Mouse (Mus musculus) embryonic stem cell, embryonic (primary cell): ENCODE data around the gene Kxd1.

Experiments
- CTCF ChIA-PET, 4 experiments: fragments of 300-600 bp in 2 of 4; fragments of 350-600 bp in 2 of 4; sonication (Branson Sonifier 250); formaldehyde crosslinking; loops; one replicate each; lab custom pipeline; 2022; ENCODE audit warnings: inconsistent platforms in 2 of 4; lab: Charles Lee
- POLR2A ChIA-PET, 4 experiments: fragments of 300-600 bp in 2 of 4; fragments of 350-600 bp in 2 of 4; sonication (Branson Sonifier 250); formaldehyde crosslinking; loops; one replicate each; lab custom pipeline; 2022; ENCODE audit warnings: antibody characterized with exemption in 4 of 4, inconsistent platforms in 1 of 4; lab: Charles Lee

Gene Kxd1

DNA sequence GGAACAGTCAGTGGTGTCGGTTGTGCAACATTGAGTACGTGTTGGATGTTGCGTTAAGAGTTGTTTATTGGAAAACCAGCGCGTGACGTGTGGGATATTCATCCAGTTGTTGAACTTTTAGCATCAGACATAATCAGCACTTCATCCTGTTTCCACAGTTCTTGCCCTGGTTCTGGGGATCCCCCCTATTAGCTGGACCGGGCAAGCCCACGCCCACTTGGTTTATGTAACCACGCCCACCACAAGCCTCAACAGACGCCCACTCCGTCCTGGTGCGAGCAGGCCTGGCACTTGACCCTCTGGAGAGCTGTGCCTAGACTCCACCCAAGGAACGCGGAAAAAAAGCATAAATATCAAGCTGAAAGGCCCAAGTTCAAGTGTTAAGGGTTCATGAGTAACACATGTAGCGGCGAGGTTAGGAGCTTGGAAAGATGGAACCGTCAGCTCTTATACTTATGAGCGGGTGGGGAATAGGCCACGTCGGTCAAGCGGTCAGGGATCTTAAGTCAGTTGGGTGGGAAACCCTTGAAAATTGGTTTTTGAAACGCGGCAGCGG is 10.3 kb upstream of the Kxd1 start:
- POLR2A ChIA-PET, result interaction anchor here (0.6 to 26.0 kb wide), 47 partner anchors 8 to 1031 kb away, joined by 3 to 844 read pairs (median 6); partner anchors contain the start of genes Fkbp8 (in 4 of the 4), Kxd1 (in 4 of the 4), Jund (in 3 of the 4) and Rex1bd (in 3 of the 4)
- CTCF ChIA-PET, result interaction anchor here in 3 of 4 experiments (0.9 to 2.9 kb wide), 6 partner anchors 10 to 177 kb away, joined by 3 to 32 read pairs (median 4); partner anchors contain the start of genes Fkbp8 (in 1 of the 3), Kxd1 (in 1 of the 3), Lsm4 (in 1 of the 3) and Rex1bd (in 1 of the 3)

DNA sequence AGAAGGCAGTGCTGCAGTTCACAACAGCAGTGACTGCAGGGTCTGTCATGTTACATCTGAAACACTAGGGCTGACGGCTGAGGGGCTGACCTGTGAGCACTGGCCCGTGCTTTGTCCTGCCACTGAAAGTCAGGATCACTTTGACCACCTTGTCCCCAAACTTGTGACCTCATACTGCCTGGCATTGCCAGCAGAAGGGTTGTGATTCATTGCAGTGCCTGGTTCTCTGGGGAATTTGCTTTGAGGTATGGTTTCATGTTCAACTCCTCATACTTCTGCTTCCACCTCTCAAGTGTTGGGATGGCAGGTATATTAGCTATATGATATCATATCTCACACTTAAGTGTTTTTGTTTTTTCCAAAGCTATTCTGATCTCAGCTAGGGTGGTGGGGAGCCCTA is 7.9 kb upstream of the Kxd1 start:
- ChIA-PET CTCF (interaction anchor here in 1 of 4 experiments (0.9 kb wide), 1 partner anchor 22 kb away, joined by 3 read pairs; no protein-coding TSS in a partner anchor), POLR2A (interaction anchor here in 1 of 4 experiments (1.4 to 26.0 kb wide), 2 partner anchors 9 to 21 kb away, joined by 4 to 844 read pairs; partner anchors contain the start of genes Fkbp8, Kxd1, Rex1bd and Uba52)

DNA sequence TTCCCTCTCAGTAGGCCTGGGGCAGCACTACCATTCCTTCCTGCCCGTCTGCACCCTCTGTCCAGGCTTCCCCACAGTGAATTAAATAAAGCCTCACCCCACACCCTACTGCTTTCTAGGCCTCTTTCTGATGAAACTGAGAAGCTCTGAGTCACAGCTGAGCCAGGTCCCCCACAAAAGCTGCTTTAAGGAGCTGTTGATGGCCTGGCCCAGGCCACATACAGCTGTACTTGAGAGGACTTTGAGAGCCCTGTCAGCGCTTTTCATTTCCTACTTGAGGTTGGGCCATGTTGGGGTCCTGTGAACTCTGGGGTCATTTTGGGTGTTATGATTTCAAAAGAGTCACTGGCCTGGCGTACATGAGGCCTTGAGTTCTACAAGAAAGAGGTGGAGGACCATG is 7.5 kb upstream of the Kxd1 start:
- POLR2A ChIA-PET, result interaction anchor here in 1 of 4 experiments (1.4 to 26.0 kb wide), 2 partner anchors 9 to 21 kb away, joined by 4 to 844 read pairs; partner anchors contain the start of genes Fkbp8, Kxd1, Rex1bd and Uba52

DNA sequence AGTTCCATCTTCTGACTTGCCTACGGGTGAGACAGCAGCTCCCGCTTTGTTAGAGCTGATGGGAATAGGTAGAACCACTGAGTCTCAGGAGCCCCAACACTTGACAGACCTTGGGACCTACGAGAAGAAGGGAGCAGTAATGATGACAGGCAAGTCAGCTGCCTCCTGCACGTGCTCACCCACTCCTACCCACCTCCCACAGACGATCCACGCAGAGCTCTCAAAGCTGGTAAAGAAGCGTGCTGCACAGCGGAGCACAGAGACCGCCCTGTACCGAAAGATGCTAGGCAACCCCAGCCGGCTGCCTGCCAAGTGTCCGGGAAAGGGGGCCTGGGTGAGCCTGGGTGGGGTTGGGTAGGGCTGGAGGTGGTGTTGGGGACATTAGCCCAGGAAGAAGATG is 6.5 kb upstream of the Kxd1 start:
- ChIA-PET POLR2A (interaction anchor here in 1 of 4 experiments (0.6 to 26.0 kb wide), 2 partner anchors 20 to 712 kb away, joined by 4 to 844 read pairs; partner anchors contain the start of genes Fkbp8, Kxd1, Lpar2 and Rex1bd), CTCF (no interaction called here)

More for the DNA sequence above, 7.5 kb upstream of the Kxd1 start:
- CTCF ChIA-PET, result interaction anchor here in 1 of 4 experiments (0.9 kb wide), 1 partner anchor 22 kb away, joined by 3 read pairs; no protein-coding TSS in a partner anchor

DNA sequence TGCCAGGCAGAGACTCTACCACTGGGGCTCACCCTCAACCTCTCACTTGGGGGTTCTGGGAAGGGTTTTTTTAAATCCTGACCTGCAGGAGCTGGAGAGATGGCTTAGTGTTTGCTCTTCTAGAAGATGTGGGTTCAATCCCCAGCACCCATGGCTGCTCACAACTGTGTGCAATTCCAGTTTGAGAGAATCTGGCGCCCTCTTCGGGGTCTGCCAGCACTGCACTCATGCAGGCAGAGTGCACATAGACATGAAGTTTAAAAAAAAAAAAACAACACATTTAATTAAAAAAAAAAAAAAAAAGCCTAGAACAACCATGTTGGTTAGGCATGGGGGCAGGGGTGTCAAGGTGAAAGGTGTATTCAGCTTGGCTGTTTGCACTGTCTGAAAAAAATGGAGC is 2.6 kb upstream of the Kxd1 start:
- POLR2A ChIA-PET, result interaction anchor here (0.6 to 33.4 kb wide), 17 partner anchors 3 to 1081 kb away, joined by 3 to 844 read pairs (median 5); partner anchors contain the start of genes Ell (in 2 of the 4), Rex1bd (in 2 of the 4), Fkbp8 (in 1 of the 4) and Kxd1 (in 1 of the 4)
- CTCF ChIA-PET, result interaction anchor here (0.6 to 5.9 kb wide), 10 partner anchors 8 to 869 kb away, joined by 3 to 32 read pairs (median 4); partner anchors contain the start of genes Ell (in 1 of the 4) and Pgpep1 (in 1 of the 4)

DNA sequence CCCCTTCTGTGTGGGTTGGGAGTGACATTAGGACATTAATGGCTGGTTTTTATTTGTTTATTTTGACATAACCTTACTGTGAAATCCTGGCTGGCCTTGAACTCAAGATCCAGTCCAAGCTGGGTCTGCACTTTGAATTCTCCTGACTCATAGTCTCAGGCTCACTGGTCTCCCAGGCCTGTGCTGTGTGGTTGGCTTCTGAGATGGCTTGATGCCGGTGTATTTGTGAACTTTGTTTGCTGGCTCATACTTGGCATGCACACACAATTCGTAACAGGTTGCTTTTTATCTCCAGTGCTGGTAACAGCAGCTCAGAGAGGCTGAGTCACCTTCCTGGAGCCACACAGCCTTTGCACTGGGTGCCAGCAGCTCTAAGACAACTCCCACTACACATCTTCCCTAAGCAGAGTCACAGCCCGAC is 2.0 kb upstream of the Kxd1 start:
- POLR2A ChIA-PET, result interaction anchor here (0.6 to 33.4 kb wide), 15 partner anchors 2 to 317 kb away, joined by 3 to 844 read pairs (median 5); partner anchors contain the start of genes Ell (in 2 of the 4), Rex1bd (in 2 of the 4), Fkbp8 (in 1 of the 4) and Kxd1 (in 1 of the 4)
- CTCF ChIA-PET, result interaction anchor here in 2 of 4 experiments (1.0 to 5.9 kb wide), 3 partner anchors 9 to 25 kb away, joined by 3 to 32 read pairs (median 3); partner anchors contain the start of gene Ell (in 1 of the 2)

DNA sequence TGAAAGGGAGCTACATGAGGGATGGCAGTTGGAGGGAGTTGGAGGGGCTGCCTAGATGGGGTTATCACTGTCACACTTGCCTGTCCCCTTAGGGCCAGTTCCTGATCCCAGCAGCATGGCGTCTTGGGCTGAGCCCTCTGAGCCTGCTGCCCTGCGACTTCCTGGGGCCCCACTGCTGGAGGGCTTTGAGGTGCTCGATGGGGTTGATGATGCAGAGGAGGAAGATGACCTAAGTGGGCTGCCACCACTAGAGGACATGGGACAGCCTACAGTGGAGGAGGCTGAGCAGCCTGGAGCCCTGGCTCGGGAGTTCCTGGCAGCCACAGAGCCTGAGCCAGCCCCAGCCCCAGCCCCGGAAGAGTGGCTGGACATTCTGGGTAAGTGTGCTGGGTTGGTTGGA is 1.5 kb upstream of the Kxd1 start:
- POLR2A ChIA-PET, result interaction anchor here in 3 of 4 experiments (0.7 to 33.4 kb wide), 13 partner anchors 2 to 317 kb away, joined by 3 to 844 read pairs (median 5); partner anchors contain the start of genes Ell (in 2 of the 3), Rex1bd (in 2 of the 3), Fkbp8 (in 1 of the 3) and Kxd1 (in 1 of the 3)
- CTCF ChIA-PET, result interaction anchor here in 2 of 4 experiments (0.6 to 5.9 kb wide), 6 partner anchors 9 to 115 kb away, joined by 3 to 32 read pairs (median 3); partner anchors contain the start of gene Ell (in 1 of the 2)

DNA sequence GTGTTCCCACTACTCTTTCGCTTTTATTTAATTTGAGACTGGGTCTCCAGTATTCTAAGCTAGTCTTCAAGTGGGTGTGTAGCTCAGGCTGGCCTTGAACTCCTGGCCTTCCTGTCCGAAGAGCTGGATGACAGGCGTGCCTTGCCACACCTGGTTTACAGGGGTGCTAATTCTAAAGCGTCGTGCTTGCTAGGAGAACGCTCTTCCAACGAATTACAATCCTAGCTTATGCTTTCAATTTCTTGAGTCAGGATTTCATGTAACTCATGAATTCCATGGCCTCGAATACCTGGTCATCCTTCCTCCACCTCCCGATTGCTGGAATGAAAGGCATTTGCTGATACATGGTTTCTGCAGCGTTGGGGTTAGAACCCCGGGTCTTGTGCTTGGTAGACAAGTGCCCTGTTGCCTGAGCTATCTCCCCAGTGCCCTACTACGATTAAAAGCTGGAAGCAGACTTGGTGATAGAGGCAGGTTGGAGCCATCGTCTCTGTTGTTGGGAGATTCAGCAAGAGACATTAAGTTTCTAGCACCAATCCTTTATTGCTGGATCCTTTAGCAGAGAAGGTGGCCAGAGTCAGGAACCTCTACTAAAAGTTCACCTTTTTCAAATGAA is 534 bp upstream of the Kxd1 start:
- ChIA-PET POLR2A (interaction anchor here (0.6 to 33.4 kb wide), 76 partner anchors 1 to 873 kb away, joined by 3 to 844 read pairs (median 5); partner anchors contain the start of genes Rex1bd (in 4 of the 4), Ell (in 3 of the 4), Jund (in 3 of the 4) and Uba52 (in 3 of the 4)), CTCF (interaction anchor here (0.5 to 5.9 kb wide), 19 partner anchors 10 to 352 kb away, joined by 3 to 32 read pairs (median 4); partner anchors contain the start of genes Ell (in 2 of the 4), Rex1bd (in 2 of the 4) and Lsm4 (in 1 of the 4))

DNA sequence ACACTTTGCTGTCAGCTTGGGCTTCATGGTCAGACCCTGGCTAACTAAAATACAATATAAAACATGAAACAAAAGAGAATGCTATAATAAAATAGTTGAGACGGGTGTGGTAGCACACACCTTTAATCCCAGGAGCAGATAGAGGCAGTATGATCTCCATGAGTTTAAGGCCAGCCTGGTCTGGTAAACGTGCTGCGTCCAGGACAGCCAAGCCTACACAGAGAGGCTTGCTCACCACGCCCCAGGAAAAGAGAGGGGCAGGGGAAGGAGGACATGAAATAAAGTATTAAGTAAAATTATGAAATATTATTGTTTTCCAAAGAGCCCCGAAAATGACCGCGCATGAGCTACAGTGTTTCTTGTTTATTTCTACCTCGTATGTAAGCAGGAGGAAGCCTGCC is 645 bp downstream of the Kxd1 start:
- CTCF ChIA-PET, result interaction anchor here (0.6 to 5.9 kb wide), 19 partner anchors 9 to 211 kb away, joined by 3 to 32 read pairs (median 4); partner anchors contain the start of genes Rex1bd (in 3 of the 4), Cers1 (in 1 of the 4), Ell (in 1 of the 4) and Ssbp4 (in 1 of the 4)
- POLR2A ChIA-PET, result interaction anchor here (0.6 to 33.4 kb wide), 72 partner anchors 0 to 530 kb away, joined by 3 to 844 read pairs (median 5); partner anchors contain the start of genes Ell (in 4 of the 4), Rex1bd (in 4 of the 4), Uba52 (in 4 of the 4) and Jund (in 3 of the 4)

DNA sequence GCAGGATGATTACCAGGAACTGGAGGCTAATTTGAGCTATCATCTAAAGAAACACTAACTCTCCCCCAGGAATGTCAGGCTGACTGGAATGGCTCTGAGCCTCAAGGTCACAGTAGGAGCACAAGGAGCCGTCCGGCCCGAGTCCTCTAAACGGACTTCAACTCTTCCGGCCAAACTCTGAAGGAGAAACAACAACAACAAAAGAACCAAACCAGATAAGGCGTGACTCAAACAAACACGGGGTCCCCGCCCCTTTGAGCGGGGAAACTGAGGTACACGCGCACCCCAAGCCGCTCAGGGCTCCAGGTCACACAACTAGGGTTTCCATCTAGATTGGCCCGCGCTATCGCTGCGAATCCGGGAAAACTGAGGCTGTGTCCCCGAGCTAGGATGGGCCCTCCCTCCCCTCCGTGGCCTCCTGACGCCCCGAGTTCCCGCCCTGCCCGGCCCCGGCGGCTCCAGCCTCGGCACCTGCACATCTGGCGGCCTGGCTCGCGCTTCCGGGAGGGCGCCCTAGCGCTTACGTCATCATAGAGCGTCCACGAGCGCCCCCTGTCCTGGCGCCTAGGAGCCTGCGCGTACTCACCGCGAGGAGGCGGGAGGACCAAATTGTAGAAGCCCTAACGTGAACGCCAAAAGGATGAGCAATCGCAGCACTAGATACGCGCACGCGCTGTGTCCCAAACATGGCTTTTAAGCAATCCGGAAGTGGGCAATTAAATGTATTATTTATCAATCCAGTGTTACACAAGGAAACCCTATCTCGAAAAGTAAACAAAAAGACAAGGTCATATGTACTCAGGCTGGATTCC is 5.0 kb downstream of the Kxd1 start:
- ChIA-PET CTCF (interaction anchor here in 2 of 4 experiments (1.2 to 1.5 kb wide), 2 partner anchors 17 to 21 kb away, joined by 3 to 4 read pairs; no protein-coding TSS in a partner anchor), POLR2A (interaction anchor here (0.6 to 33.4 kb wide), 37 partner anchors 5 to 310 kb away, joined by 3 to 844 read pairs (median 4); partner anchors contain the start of genes Uba52 (in 4 of the 4), Ell (in 3 of the 4), Rex1bd (in 3 of the 4) and Jund (in 2 of the 4))

DNA sequence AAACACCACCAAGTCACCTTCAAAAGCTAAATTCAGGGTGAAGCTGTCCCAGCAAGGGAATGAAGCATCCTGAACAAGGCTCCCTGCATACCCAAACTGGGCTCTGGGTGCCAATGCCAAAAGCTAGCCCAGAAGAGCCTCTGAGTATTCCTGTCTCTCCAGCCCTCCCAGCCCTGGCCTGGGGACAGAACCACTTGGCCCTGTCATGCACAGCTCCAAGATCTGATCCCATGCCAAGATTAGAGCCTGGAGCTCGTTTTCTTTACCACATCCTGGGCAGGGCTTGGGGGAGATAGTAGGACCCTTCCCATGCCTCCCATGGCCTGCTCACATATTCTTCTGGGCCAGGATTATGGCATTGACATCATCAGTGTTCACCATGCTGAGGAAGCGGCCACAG is 8.2 kb downstream of the Kxd1 start:
- ChIA-PET POLR2A (interaction anchor here (0.6 to 33.4 kb wide), 19 partner anchors 5 to 689 kb away, joined by 3 to 844 read pairs (median 5); partner anchors contain the start of genes Fkbp8 (in 3 of the 4), Kxd1 (in 3 of the 4), Rex1bd (in 3 of the 4) and Uba52 (in 3 of the 4)), CTCF (interaction anchor here in 2 of 4 experiments (0.6 to 1.0 kb wide), 2 partner anchors 166 to 414 kb away, joined by 5 read pairs; partner anchors contain the start of gene Upf1 (in 1 of the 2))

DNA sequence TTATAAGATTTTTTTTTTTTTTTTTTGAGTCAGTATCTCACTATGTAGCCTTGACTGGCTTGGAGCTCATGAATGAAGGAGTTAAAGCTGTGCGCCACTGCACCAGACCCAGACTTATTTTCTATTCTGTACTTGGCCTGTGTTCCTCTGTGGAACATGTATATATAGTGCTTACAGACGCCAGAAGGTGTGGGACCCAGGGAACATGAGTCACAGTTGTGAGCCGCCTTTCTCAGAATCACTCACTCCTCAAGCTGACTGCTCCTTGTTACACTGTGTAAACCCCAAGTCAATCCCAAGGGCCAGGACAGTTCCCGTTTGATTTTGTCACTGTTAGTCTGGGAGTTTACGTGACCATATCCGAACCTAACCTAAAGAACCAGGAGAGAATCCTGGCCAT is 8.7 kb downstream of the Kxd1 start:
- ChIA-PET POLR2A (interaction anchor here (0.6 to 33.4 kb wide), 21 partner anchors 5 to 1117 kb away, joined by 3 to 844 read pairs (median 5); partner anchors contain the start of genes Uba52 (in 4 of the 4), Fkbp8 (in 3 of the 4), Kxd1 (in 3 of the 4) and Ell (in 2 of the 4)), CTCF (interaction anchor here in 1 of 4 experiments (0.6 to 1.4 kb wide), 2 partner anchors 91 to 413 kb away, joined by 4 to 5 read pairs; no protein-coding TSS in a partner anchor)

DNA sequence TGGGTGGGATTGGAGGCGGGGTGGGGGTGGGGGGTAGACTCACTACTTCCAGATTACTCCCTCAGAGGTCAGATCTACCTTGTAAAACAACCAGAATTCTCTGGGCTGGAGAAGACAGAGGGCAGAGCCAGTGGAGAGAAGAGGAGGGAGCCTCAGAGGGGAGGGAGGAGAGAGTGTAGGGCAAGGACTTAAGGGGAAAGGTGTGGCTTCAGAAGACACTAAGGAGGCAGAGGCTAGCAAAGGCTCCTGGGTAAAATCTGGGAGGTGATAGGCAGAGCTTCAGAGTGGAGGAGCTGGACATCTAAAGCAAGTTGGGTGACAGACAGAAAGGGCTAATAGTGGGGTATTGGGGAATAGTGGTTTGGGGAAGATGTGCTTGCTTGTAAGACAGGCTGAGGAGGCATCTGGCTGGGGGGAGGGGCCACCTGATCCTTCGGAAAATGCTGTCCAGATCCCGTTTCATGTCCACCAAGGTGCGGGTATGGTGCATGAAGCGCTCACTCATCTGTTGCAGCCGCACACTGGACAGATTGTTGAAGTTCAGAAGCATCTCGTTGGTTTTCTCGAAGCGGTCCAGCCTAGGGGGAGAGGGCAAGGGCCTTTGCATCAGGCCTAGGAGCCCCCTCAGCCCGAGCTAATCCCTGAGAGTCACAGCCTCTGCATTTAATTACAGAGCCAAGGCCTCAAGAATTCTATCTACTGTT is 9.7 kb downstream of the Kxd1 start:
- ChIA-PET CTCF (interaction anchor here (0.6 to 1.5 kb wide), 5 partner anchors 9 to 157 kb away, joined by 3 to 5 read pairs (median 4); partner anchors contain the start of genes Fkbp8 (in 1 of the 4) and Kxd1 (in 1 of the 4)), POLR2A (interaction anchor here (0.6 to 33.4 kb wide), 25 partner anchors 4 to 1116 kb away, joined by 3 to 844 read pairs (median 4); partner anchors contain the start of genes Uba52 (in 4 of the 4), Fkbp8 (in 3 of the 4), Kxd1 (in 3 of the 4) and Rex1bd (in 3 of the 4))

DNA sequence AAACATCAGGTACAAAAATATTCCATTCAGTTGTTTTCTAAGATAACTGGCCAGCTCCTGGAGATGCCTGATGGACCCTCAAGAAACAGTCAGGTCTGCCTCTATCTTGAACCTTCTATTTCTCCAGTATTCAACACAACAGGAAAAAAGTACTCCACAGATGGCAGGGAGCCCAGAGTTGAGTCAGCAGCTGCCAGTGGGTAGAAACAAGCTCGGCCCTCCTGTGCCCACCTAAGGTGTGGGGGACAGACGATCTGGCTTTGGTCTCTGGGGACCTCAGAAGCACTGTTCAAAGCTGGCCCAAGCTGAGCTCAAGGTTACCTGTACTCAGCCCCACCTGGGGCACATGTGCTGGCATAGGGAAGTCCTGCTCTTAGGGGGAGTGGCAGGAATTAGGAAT is 14.3 kb downstream of the Kxd1 start:
- CTCF ChIA-PET, result interaction anchor here in 1 of 4 experiments (0.6 to 0.7 kb wide), 2 partner anchors 22 to 153 kb away, joined by 3 read pairs; no protein-coding TSS in a partner anchor
- POLR2A ChIA-PET, result interaction anchor here (0.5 to 33.4 kb wide), 9 partner anchors 8 to 264 kb away, joined by 3 to 844 read pairs (median 4); partner anchors contain the start of genes Fkbp8 (in 3 of the 4), Kxd1 (in 3 of the 4) and Ell (in 2 of the 4)
